Mouse (Mus musculus) E14TG2a.4 (cell line): ENCODE data around the gene Slc22a18.
"Not testable (repeated sequence)": the region's sequence is repeated elsewhere in the genome, so short reads cannot be mapped to it uniquely, and the experiment has no call there.

ENCODE experiments used
- H3K27me3 ChIP-seq: 2 replicates; pipeline ENCODE4 v1.6.1; 2014; ENCODE audit warnings: low read length, control low read depth; ENCODE audit not compliant: insufficient read depth
- H3K36me3 ChIP-seq: 2 replicates; pipeline ENCODE4 v1.6.1; 2014; ENCODE audit warnings: low read length, control low read depth; ENCODE audit not compliant: insufficient read depth
- H3K4me1 ChIP-seq: replicated peaks from 2 replicates; pipeline ENCODE4 v1.6.1; 2014; ENCODE audit warnings: low read depth, low read length, control low read depth
- H3K4me3 ChIP-seq: replicated peaks from 2 replicates; pipeline ENCODE4 v1.5.1; 2014; ENCODE audit warnings: mild to moderate bottlenecking, low read length
- H3K9me3 ChIP-seq: 2 replicates; pipeline ENCODE4 v1.6.1; 2014; ENCODE audit warnings: low read length, control low read depth
- CTCF ChIP-seq: conservative IDR thresholded peaks from 2 replicates; pipeline ENCODE4 v1.5.1; 2014; ENCODE audit warnings: low read length
- NANOG ChIP-seq: IDR thresholded peaks from 2 replicates; pipeline ENCODE4 v1.6.1; 2014; ENCODE audit warnings: borderline replicate concordance, low read length, mixed read lengths
- POU5F1 ChIP-seq: IDR thresholded peaks from 2 replicates; pipeline ENCODE4 v1.6.1; 2014; ENCODE audit warnings: low read length, borderline replicate concordance

Gene Slc22a18

DNA sequence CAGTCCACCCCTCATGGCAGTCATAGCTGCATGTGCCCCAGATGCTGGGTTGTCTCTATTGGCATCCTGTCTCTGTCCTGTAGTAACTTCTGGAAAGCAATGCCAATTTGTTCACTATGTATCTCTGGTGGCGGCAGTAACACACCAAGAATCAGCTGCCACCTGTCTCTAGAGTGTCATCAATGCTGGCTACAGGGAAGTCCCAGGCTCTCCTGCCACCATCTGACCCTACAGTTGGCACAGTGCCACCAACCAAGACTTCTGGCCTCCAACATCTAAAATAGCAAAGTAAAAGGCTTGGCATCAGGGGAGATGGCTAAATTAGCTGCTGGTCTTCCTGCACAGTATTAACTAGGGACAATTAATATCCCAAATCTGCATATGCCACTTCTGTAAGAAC, 58.9 kb downstream of the Slc22a18 start:
- Histone ChIP-seq H3K4me3 (no peak overlapping the region), H3K4me1 (peaks cover 5% of the 10 kb centered on the region; the same call in 1 of the 2 replicates), H3K27me3 (no peaks in the 10 kb centered on the region), H3K36me3 (peaks cover 100% of the 10 kb centered on the region), H3K9me3 (no peaks in the 10 kb centered on the region)
- TF ChIP-seq NANOG, result no peak
- TF ChIP-seq CTCF, result no peak
- no peak for TF ChIP-seq POU5F1

DNA sequence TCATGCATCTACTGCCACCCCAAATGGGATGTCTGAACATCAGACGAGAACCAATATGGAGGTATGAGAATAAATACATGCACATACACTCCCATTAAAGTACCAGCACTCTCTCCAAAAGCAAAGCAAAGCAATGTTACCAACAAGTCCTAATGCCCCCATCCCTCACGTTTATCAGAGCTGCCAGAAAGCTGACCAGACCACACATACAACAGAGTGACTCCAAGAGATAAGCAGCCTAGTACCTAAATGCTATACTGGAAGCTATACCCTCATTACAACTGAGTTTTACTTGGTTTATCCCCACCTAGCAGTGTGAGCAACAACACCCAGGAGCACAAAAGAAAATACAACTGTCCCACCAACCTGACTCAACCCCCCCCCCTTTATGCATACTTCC, 59.7 kb downstream of the Slc22a18 start:
- no peaks in the 10 kb centered on the region for H3K27me3 ChIP-seq
- H3K4me1 ChIP-seq, result peaks cover 5% of the 10 kb centered on the region; the same call in 1 of the 2 replicates
- H3K4me3 ChIP-seq, result no peak overlapping the region
- no peaks in the 10 kb centered on the region for H3K9me3 ChIP-seq
- TF ChIP-seq POU5F1 (no peak), NANOG (no peak), CTCF (no peak)
- H3K36me3 ChIP-seq, result peaks cover 100% of the 10 kb centered on the region

DNA sequence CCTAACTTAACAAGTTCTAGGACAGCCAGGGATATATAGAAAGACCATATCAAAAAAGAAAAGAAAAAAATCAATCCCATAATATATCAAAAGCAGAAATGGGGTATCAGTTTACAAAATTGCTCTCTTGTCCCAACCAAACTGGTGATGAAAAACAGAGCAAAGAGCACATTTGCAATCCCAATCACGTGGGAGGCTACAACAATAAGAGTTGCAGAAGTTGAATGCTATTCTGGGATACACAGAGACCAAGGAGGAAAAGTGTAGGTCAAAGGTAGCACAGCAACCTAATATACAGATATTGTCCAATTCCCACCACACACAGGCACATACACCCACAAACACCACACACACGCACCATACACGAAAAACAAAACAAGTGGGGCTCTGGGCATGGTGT, 62.7 kb downstream of the Slc22a18 start:
- no peaks in the 10 kb centered on the region for H3K9me3 ChIP-seq
- no peaks in the 10 kb centered on the region for H3K27me3 ChIP-seq
- no peak overlapping the region for H3K4me3 ChIP-seq
- peaks cover 28% of the 10 kb centered on the region for H3K4me1 ChIP-seq
- TF ChIP-seq NANOG (no peak), POU5F1 (no peak), CTCF (no peak)
- H3K36me3 ChIP-seq, result peaks cover 100% of the 10 kb centered on the region

DNA sequence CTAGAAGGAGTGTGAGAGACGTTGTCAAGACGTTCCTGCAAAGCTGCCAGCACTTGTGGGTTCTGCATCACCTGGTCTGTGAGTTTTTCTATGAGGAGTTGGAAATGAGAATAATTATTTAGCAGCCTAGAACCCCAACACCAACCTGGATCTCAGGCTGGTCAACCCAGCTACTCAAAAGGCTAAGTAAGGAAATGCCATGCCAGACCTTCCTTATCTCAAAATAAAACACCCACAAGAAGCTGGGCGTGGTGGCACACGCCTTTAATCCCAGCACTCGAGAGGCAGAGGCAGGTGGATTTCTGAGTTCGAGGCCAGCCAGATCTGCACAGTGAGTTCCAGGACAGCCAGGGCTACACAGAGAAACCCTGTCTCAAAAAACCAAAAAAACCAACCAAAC, 64.7 kb downstream of the Slc22a18 start:
- H3K4me3 ChIP-seq, H3K9me3 ChIP-seq, H3K27me3 ChIP-seq: not testable (repeated sequence)
- H3K36me3 ChIP-seq, result peaks cover 98% of the 10 kb centered on the region
- H3K4me1 ChIP-seq, result peaks cover 47% of the 10 kb centered on the region

DNA sequence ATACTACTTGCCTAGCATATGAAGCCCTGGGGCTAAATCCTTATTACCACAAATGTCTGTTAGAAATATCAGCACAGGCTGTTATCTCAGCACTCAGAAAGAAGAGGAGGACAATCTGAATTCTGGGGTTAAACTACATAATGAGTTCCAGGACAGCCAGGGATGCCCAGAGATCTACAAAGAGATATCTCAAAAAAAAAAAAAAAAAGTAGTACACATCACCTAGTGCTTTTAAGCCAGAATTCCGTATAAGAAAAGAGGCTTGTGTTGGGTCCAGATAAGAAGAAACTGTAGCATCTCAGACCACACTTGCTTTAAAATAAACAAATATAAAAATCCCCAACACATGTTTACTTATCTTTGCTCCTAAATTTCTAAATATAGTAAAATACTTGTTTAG, 65.1 kb downstream of the Slc22a18 start:
- H3K36me3 ChIP-seq, result peaks cover 94% of the 10 kb centered on the region
- peaks cover 51% of the 10 kb centered on the region for H3K4me1 ChIP-seq
- no peaks in the 10 kb centered on the region for H3K9me3 ChIP-seq
- no peaks in the 10 kb centered on the region for H3K27me3 ChIP-seq
- no peak overlapping the region for H3K4me3 ChIP-seq
- TF ChIP-seq CTCF, result no peak
- no peak for TF ChIP-seq NANOG
- TF ChIP-seq POU5F1, result no peak

DNA sequence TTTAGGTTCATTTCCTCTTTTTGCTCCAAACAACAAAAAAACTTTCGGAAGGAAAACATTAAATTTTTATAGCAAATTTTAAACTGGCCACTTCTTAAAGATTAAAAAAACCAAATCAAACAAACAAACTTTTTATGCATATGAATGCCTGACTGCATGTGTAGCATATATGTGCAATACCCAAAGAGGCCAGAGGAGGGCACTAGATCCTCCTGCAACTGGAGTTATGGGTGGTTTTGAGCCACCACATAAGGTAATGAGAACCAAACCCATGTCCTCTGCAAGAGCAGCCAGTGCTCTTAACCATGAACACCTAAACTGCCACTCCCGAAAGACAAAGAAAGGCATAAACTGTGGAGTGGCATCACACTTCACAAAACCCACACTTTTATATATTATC, 70.8 kb downstream of the Slc22a18 start:
- H3K27me3 ChIP-seq, result no peaks in the 10 kb centered on the region
- H3K36me3 ChIP-seq, result peaks cover 63% of the 10 kb centered on the region
- no peak overlapping the region for H3K4me3 ChIP-seq
- peaks cover 82% of the 10 kb centered on the region for H3K4me1 ChIP-seq
- TF ChIP-seq CTCF, result peak; percentile 86
- TF ChIP-seq POU5F1, result peak; percentile 40; the same call in 1 of the 2 replicates
- no peak for TF ChIP-seq NANOG
- H3K9me3 ChIP-seq, result no peaks in the 10 kb centered on the region

DNA sequence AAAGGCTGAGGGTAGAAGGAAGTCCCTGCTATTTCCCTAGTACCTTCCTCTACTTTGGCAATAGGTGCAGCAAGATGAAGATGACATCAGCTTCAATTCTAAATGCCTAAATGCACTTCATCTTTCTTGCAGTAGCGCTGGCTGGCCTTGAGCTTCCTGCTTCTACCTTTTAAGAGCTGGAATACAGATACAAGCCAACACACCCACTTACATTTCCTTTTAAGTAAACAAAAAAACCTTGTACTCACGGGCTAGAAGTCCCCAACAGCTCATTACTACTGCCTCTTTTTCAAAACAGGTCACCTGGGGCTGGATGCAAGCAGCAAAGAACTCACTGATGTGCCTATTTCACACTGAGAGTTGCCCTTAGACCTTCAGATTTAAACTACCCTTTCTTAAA, 73.0 kb downstream of the Slc22a18 start:
- Histone ChIP-seq H3K4me3 (no peak overlapping the region), H3K27me3 (no peaks in the 10 kb centered on the region), H3K9me3 (no peaks in the 10 kb centered on the region), H3K36me3 (peaks cover 43% of the 10 kb centered on the region), H3K4me1 (peaks cover 71% of the 10 kb centered on the region)
- TF ChIP-seq POU5F1 (no peak), NANOG (no peak), CTCF (no peak)

DNA sequence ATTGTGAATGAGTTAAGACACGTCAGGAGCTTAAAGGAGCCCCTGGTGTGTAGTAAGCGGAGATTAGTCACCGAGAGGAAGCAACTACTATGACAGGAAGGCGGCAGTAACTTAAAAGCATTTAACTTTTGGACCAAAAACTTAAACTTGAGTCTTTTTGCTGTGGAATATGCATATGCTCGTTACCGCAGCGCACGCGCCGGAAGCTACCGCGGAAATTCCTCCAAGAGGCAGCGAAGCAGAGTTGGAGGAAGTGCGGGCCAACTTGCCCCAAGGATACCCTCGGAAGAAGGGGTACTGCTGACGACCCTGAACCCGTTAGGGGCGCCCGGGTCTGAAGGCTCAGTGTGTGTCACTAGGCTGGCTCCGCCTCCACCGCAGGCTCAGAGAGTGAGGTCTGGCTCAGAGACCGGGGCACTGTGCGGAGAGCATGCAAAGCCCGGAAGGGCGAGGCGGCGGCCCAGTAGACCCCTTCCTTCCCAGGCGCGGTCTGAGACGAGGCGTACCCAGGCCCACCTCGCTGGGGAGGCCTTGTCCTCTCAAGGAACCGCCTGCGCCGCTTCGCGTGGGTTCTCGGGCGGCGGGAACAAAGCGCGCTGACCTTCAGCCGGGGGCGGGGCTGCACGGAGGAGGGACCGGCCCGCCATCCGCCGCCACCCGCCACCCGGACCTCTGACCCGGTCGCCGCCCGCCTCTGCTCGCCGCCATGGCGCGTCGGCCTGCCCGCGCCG, 74.9 kb downstream of the Slc22a18 start:
- TF ChIP-seq CTCF (no peak), POU5F1 (no peak), NANOG (no peak)
- no peaks in the 10 kb centered on the region for H3K9me3 ChIP-seq
- peaks cover 42% of the 10 kb centered on the region for H3K36me3 ChIP-seq
- no peaks in the 10 kb centered on the region for H3K27me3 ChIP-seq
- H3K4me3 ChIP-seq, result peak overlapping the region; percentile 97
- peaks cover 53% of the 10 kb centered on the region for H3K4me1 ChIP-seq
